8 mouse cellular contexts compared by ENCODE assay signal in the genomic region with DNA sequence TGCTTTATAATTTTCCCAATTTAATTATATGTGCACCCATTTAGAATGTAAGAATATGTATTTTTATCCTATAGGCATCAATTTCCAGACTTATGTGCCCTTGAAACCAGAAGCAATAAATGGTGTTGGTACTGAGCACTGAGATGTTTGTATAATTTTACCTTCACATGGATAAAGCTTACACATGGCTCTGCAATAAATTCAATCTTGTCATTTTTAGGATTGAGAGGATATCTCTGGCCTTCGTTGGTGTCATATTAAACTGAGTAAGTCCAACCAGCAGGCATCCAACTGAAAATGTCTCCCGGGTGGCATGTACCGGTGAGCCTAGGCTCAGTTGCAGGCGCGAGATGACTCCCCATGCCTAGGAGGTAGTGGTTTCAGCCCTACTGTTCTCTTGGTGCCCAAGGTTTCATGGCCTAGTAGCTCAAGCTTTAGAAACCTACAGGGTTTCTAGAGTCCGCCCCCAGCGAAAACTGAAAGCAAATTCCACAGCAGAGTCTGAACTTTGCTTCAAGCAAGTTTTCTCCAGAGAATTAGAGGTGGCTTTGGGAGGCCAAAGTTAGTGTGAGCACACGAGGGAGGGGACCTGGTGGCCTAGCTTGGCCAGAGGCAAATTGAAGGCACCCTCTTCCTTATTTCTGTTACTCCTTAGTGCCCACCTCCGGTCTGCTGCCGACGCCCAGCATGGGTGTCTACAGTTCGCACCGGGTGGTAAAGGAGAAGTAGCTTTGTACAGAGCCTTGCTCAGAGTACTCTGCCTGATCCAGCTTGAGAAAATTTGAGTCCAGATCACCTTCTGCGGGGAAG. TPM values are rescaled to one million over a fixed set of nuclear protein-coding genes. Genes with fewer than 3 reads are reported as not detected.
DNase-seq lines count a peak whose midpoint lies in the region; ATAC-seq and TF ChIP-seq lines count a peak whose summit lies in the region.

No protein-coding gene starts in this region.

- TF ChIP-seq CTCF in spleen, adult 2 months (IDR thresholded peaks at IDR 0.05; ENCODE audit: extremely low read depth, insufficient read depth, insufficient read length, insufficient replicate concordance), result no peak

- H3K9ac ChIP-seq in embryonic facial prominence, embryonic 14.5 days (ENCODE audit: low read depth, low read length), result 0 out of 2 replicates have a peak overlapping the region, but pooled peaks have one; percentile 70
- peak overlapping the region; percentile 78 for H3K9ac ChIP-seq in lung, embryonic 15.5 days

- peak overlapping the region; percentile 50; the same call in 1 of the 2 replicates for H3K27ac ChIP-seq in spleen, adult 2 months (ENCODE audit: insufficient read depth, low read length)
- H3K27ac ChIP-seq in embryonic facial prominence, embryonic 14.5 days (replicated peaks; ENCODE audit: low read depth, low read length), result peak overlapping the region; percentile 77
- H3K27ac ChIP-seq in lung, embryonic 15.5 days, result peak overlapping the region; percentile 23

- peaks cover 12% of the 10 kb centered on the region for H3K27me3 ChIP-seq in spleen, adult 2 months (ENCODE audit: control insufficient read depth, insufficient read depth, low read length)
- H3K27me3 ChIP-seq in embryonic facial prominence, embryonic 14.5 days (replicated peaks; ENCODE audit: control insufficient read depth, insufficient read depth, low read length), result peaks cover 36% of the 10 kb centered on the region
- H3K27me3 ChIP-seq in lung, embryonic 15.5 days, result no peaks in the 10 kb centered on the region

- H3K4me2 ChIP-seq in embryonic facial prominence, embryonic 14.5 days (ENCODE audit: low read depth, low read length), result peak overlapping the region; percentile 87
- H3K4me2 ChIP-seq in lung, embryonic 15.5 days, result peak overlapping the region; percentile 93

- no peak for ATAC-seq in embryonic facial prominence, embryonic 14.5 days (ENCODE audit: low read depth)
- no peak for ATAC-seq in lung, embryonic 15.5 days (ENCODE audit: borderline replicate concordance, extremely low read depth, low FRiP score, low TSS enrichment)
- ATAC-seq in inflammation-experienced regulatory T-cells, adult 6 months, result no peak

- no peak for DNase-seq in spleen, adult 2 months (ENCODE audit: low read depth in 1 of 2, low spot score in 2 of 2)
- DNase-seq in spleen, postnatal 14 days (ENCODE audit: low spot score in 2 of 2), result no peak
- DNase-seq in embryonic facial prominence, embryonic 14.5 days (ENCODE audit: low spot score), result no peak
- DNase-seq in kidney, adult 18-20 months, result peak; percentile 80
- DNase-seq in cerebellum, adult 9-11 months, result no peak
- no peak for DNase-seq in cerebellum, adult 9-10 months

- no peaks in the 10 kb centered on the region for H3K36me3 ChIP-seq in spleen, adult 2 months (ENCODE audit: control insufficient read depth, insufficient read depth, low read length)
- H3K36me3 ChIP-seq in embryonic facial prominence, embryonic 14.5 days (ENCODE audit: control insufficient read depth, insufficient read depth, low read length), result no peaks in the 10 kb centered on the region
- no peaks in the 10 kb centered on the region for H3K36me3 ChIP-seq in lung, embryonic 15.5 days

- no peak for TF ChIP-seq POLR2A in spleen, adult 2 months (IDR thresholded peaks at IDR 0.05; ENCODE audit: low read depth, low read length)

- H3K4me1 ChIP-seq in spleen, adult 2 months (ENCODE audit: control insufficient read depth, insufficient read depth, insufficient read length), result no peaks in the 10 kb centered on the region; the same call in 1 of the 2 replicates
- H3K4me1 ChIP-seq in embryonic facial prominence, embryonic 14.5 days (ENCODE audit: control insufficient read depth, insufficient read depth, low read length), result peaks cover 13% of the 10 kb centered on the region; the same call in 1 of the 2 replicates
- H3K4me1 ChIP-seq in lung, embryonic 15.5 days, result peaks cover 41% of the 10 kb centered on the region

- no peaks in the 10 kb centered on the region for H3K9me3 ChIP-seq in embryonic facial prominence, embryonic 14.5 days (ENCODE audit: control insufficient read depth, low read length)
- H3K9me3 ChIP-seq in lung, embryonic 15.5 days, result no peaks in the 10 kb centered on the region

- WGBS in spleen, adult 2 months, result 28% methylated on average over 14 of the region's 14 CpGs
- WGBS in embryonic facial prominence, embryonic 14.5 days, result 27% methylated on average over 14 of the region's 14 CpGs
- WGBS in lung, embryonic 15.5 days, result 46% methylated on average over 14 of the region's 14 CpGs

- H3K4me3 ChIP-seq in spleen, adult 2 months (ENCODE audit: extremely low read depth, insufficient read depth, insufficient read length), result peak overlapping the region; percentile 43; the same call in 1 of the 2 replicates
- H3K4me3 ChIP-seq in embryonic facial prominence, embryonic 14.5 days (ENCODE audit: low read depth, low read length), result peak overlapping the region; percentile 64
- H3K4me3 ChIP-seq in lung, embryonic 15.5 days, result peak overlapping the region; percentile 72

RNA-seq across cellular contexts. Expression of gene Zfp503, which starts 4.1 kb away (rescaled TPM):
- polyA plus RNA-seq in spleen, adult 2 months (2012; rRNA removed), result 8.8 and 13.9 TPM in 2 replicates
- 10.6 and 13.6 TPM in 2 replicates for polyA plus RNA-seq in embryonic facial prominence, embryonic 14.5 days (2014; fragmentation: Nextera tagmentation; extraction: Ambion mirVana)
- 26.8 and 28.2 TPM in 2 replicates for polyA plus RNA-seq in lung, embryonic 15.5 days (2015; fragmentation: Nextera tagmentation; extraction: Ambion mirVana)
- polyA plus RNA-seq in inflammation-experienced regulatory T-cells, adult 6 months (2017; shearing (Covaris generic)), result not detected

RNA-seq across cellular contexts. Expression of gene Lrmda, which starts 26.1 kb away (rescaled TPM):
- polyA plus RNA-seq in spleen, adult 2 months (2012; rRNA removed), result 0.37 and 0.68 TPM in 2 replicates
- 0.24 and 0.97 TPM in 2 replicates for polyA plus RNA-seq in embryonic facial prominence, embryonic 14.5 days (2014; fragmentation: Nextera tagmentation; extraction: Ambion mirVana)
- 0.39 and 0.62 TPM in 2 replicates for polyA plus RNA-seq in lung, embryonic 15.5 days (2015; fragmentation: Nextera tagmentation; extraction: Ambion mirVana)
- not detected for polyA plus RNA-seq in inflammation-experienced regulatory T-cells, adult 6 months (2017; shearing (Covaris generic))

Comparison
In these comparisons a context has a peak if more than half of its experiments do, and no peak if none do; other contexts are left out.
1. H3K27ac ChIP-seq: peak in every context shown above with its lines; median percentile 77 in embryonic facial prominence, embryonic 14.5 days; 50 in spleen, adult 2 months; 23 in lung, embryonic 15.5 days.